7 mouse cellular contexts compared by ENCODE assay signal in the genomic region with DNA sequence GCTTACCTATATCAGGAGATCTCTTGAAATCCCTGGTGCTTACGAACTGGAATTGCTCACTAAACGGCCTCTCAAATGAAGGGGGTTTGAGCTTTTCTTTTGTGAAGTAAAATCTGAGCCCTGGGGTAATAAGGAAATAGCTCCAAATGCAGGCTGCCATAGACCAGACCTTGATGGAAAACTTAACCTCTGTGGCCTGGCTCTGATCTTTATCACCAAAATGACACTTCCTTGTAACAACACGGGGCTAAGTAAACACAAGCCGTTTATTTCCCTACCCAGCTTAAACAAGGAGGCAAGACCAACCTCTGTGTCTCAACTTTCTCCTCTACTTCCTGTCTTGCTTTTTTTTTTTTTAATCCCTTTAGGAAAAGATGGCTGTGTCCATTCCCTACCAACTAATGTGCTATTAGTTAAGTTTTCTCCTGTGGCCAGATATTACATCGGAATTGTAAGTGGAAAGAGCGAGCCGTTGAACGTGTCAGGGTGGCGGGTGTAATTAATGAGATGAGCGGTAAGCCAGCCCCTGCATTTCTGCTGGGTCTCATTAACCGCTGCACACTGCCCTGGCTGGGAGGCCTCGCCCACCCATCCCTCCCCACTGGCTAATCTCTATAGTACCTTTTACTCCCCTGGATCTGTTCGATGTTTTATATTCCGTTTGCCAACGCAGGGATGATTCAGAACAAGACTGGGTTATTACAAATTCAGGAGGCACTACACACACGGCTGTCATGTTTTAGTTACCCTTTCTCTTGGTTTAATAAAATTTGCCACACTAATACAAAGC. TPM values are rescaled to one million over a fixed set of nuclear protein-coding genes. Genes with fewer than 3 reads are reported as not detected.
DNase-seq lines count a peak whose midpoint lies in the region.

No protein-coding gene starts in this region.

- H3K36me3 ChIP-seq in hindbrain, embryonic 10.5 days, result no peaks in the 10 kb centered on the region

- peak overlapping the region; percentile 85 for H3K27ac ChIP-seq in hindbrain, embryonic 10.5 days

- H3K9me3 ChIP-seq in hindbrain, embryonic 10.5 days, result no peaks in the 10 kb centered on the region

- peaks cover 79% of the 10 kb centered on the region for H3K27me3 ChIP-seq in hindbrain, embryonic 10.5 days (ENCODE audit: insufficient read depth, poor library complexity, severe bottlenecking)

- peaks cover 42% of the 10 kb centered on the region for H3K4me1 ChIP-seq in hindbrain, embryonic 10.5 days (replicated peaks)

- DNase-seq in CD4-positive, CD25-positive, alpha-beta regulatory T cell, adult 2 months (ENCODE audit: low read depth, low spot score), result peak; percentile 16
- DNase-seq in brain, adult 2 months (ENCODE audit: low read depth, low spot score), result peak; percentile 28
- DNase-seq in hindbrain, embryonic 10.5 days (ENCODE audit: low spot score), result peak; percentile 20
- DNase-seq in mesoderm, embryonic 11.5 days (ENCODE audit: low read depth, low spot score), result peak; percentile 46
- no peak for DNase-seq in MN1 (ENCODE audit: low spot score)
- DNase-seq in gastrocnemius, postnatal 25 days, result no peak
- no peak for DNase-seq in right cerebral cortex, postnatal 36 days (ENCODE audit: low spot score in 2 of 2)

- 10% methylated on average over 16 of the region's 16 CpGs for WGBS in hindbrain, embryonic 10.5 days

- peak overlapping the region; percentile 65 for H3K4me3 ChIP-seq in hindbrain, embryonic 10.5 days

RNA-seq across cellular contexts. Expression of a gene that starts 47.7 kb away (rescaled TPM):
- 1.5 and 2.9 TPM in 2 replicates for polyA plus RNA-seq in hindbrain, embryonic 10.5 days (2016; fragmentation: Nextera tagmentation; extraction: Ambion mirVana)
- under 1 TPM; 0.11 to 0.36 TPM for total RNA-seq in gastrocnemius, postnatal 25 days (2021)

Comparison
In these comparisons a context has a peak if more than half of its experiments do, and no peak if none do; other contexts are left out.
1. DNase-seq: peak in CD4-positive, CD25-positive, alpha-beta regulatory T cell, adult 2 months (single experiment), brain, adult 2 months (single experiment), hindbrain, embryonic 10.5 days (single experiment) and mesoderm, embryonic 11.5 days (single experiment); none in MN1 (single experiment), gastrocnemius, postnatal 25 days (single experiment) and right cerebral cortex, postnatal 36 days (0 of 2).